Mouse (Mus musculus): Measurements from ENCODE around the gene 1300017J02Rik.

- TF ChIP-seq CTCF (IDR thresholded peaks at IDR 0.05; ENCODE audit: control insufficient read depth, insufficient read depth, low read length) (no peak), POLR2A (IDR thresholded peaks at IDR 0.05; ENCODE audit: borderline replicate concordance, control insufficient read depth, low read depth, low read length) (no peak)
These were observed 56.3 kb downstream of the 1300017J02Rik start for GRCm38 (mm10) chr9:103248618-103249017.
